Mouse (Mus musculus) hindbrain, embryonic 14.5 days (tissue): ENCODE results near the gene 4930402K13Rik. TPM values are rescaled to one million over a fixed set of nuclear protein-coding genes. Genes with fewer than 3 reads are reported as not detected.
"Not testable (repeated sequence)": the region's sequence is repeated elsewhere in the genome, so short reads cannot be mapped to it uniquely, and the experiment has no call there.

Experiments
- ATAC-seq: fragments of 200-750 bp; cut with Nextera tagmentation; 2 replicates; pipeline ENCODE4 v1.8.0; 2017; ENCODE audit warnings: moderate number of reproducible peaks, mild to moderate bottlenecking, moderate TSS enrichment, moderate library complexity; ENCODE audit not compliant: low FRiP score
- DNase-seq: peaks from one replicate; pipeline ENCODE4 v3.0.0-alpha.2; 2015; ENCODE audit warnings: low spot score
- H3K27ac ChIP-seq: fragments of 300-500 bp; sonication (generic); 2 replicates; pipeline ENCODE4 v1.5.1; 2014; ENCODE audit warnings: mild to moderate bottlenecking, moderate library complexity
- H3K27me3 ChIP-seq: fragments of 300-500 bp; sonication (generic); 2 replicates; pipeline ENCODE4 v1.6.1; 2014; ENCODE audit warnings: mild to moderate bottlenecking, low read length, mixed read lengths; ENCODE audit not compliant: control insufficient read depth, insufficient read depth
- H3K36me3 ChIP-seq: fragments of 300-500 bp; sonication (generic); replicated peaks from 2 replicates; pipeline ENCODE4 v1.6.1; 2014; ENCODE audit not compliant: control insufficient read depth, insufficient read depth
- H3K4me1 ChIP-seq: fragments of 300-500 bp; sonication (generic); replicated peaks from 2 replicates; pipeline ENCODE4 v1.6.1; 2014; ENCODE audit warnings: antibody characterized with exemption, low read length, mixed read lengths; ENCODE audit not compliant: control insufficient read depth, insufficient read depth
- H3K4me2 ChIP-seq: fragments of 300-500 bp; sonication (generic); replicated peaks from 2 replicates; pipeline ENCODE4 v1.6.1; 2014; ENCODE audit warnings: mild to moderate bottlenecking, moderate library complexity
- H3K4me3 ChIP-seq: fragments of 300-500 bp; sonication (generic); replicated peaks from 2 replicates; pipeline ENCODE4 v1.5.1; 2014; ENCODE audit warnings: mild to moderate bottlenecking, low read length
- H3K9ac ChIP-seq: fragments of 300-500 bp; sonication (generic); 2 replicates; pipeline ENCODE4 v1.6.1; 2014
- H3K9me3 ChIP-seq: fragments of 300-500 bp; sonication (generic); 2 replicates; pipeline ENCODE4 v1.6.1; 2016; ENCODE audit warnings: low read length; ENCODE audit not compliant: control insufficient read depth
- WGBS: fragments of 180-500 bp; shearing (Covaris S2); extraction: QIAGEN DNeasy Blood & Tissue Kit; methylation state at CpG from one replicate; pipeline ENCODE4 v1.1.7; 2014; 5-methylcytosine and 5-hydroxymethylcytosine counted together
- polyA plus RNA-seq: library from polyadenylated mRNA; unstranded; fragments of >200 nt; fragmentation: Nextera tagmentation; extraction: Ambion mirVana; gene quantifications from 2 replicates; pipeline ENCODE4 v1.2.1, GENCODE M21; 2014

4930402K13Rik gene
- not detected in 2 replicates for polyA plus RNA-seq

GRCm38 (mm10) chrX:9104262-9104661, at the start of gene 4930402K13Rik:
TSS of gene 4930402K13Rik (plus strand) at chrX:9104562.
- Histone ChIP-seq H3K4me1 (no peaks in the 10 kb centered on the region), H3K9me3 (no peaks in the 10 kb centered on the region), H3K4me3 (no peak within 1 kb of the TSS), H3K27ac (no peak within 1 kb of the TSS), H3K27me3 (no peaks in the 10 kb centered on the region), H3K9ac (no peak within 1 kb of the TSS), H3K4me2 (no peak within 1 kb of the TSS), H3K36me3 (no peaks in the 10 kb centered on the region)
- no peak for DNase-seq
- 78% methylated on average over 6 of the region's 6 CpGs for WGBS
- ATAC-seq = no peak

GRCm38 (mm10) chrX:9060952-9061351, 43.4 kb upstream of the 4930402K13Rik start:
- DNase-seq, H3K4me3 ChIP-seq, H3K9ac ChIP-seq, H3K4me2 ChIP-seq, H3K36me3 ChIP-seq, H3K27me3 ChIP-seq, H3K27ac ChIP-seq, H3K4me1 ChIP-seq, H3K9me3 ChIP-seq, ATAC-seq: not testable (repeated sequence)
- 36% methylated on average over 7 of the region's 9 CpGs for WGBS

- WGBS = 89% methylated on average over 4 of the region's 4 CpGs
Measured at GRCm38 (mm10) chrX:9062101-9062500, 42.3 kb upstream of the 4930402K13Rik start.

GRCm38 (mm10) chrX:9062715-9063114, 41.6 kb upstream of the 4930402K13Rik start, which contains the start of gene Fthl17f:
TSS of gene Fthl17f (plus strand) at chrX:9063015.
- not testable (repeated sequence) for DNase-seq, H3K4me1 ChIP-seq, H3K9me3 ChIP-seq, H3K36me3 ChIP-seq, H3K9ac ChIP-seq, ATAC-seq, H3K27ac ChIP-seq, H3K27me3 ChIP-seq, H3K4me3 ChIP-seq, H3K4me2 ChIP-seq
- 88% methylated on average over 11 of the region's 11 CpGs for WGBS

More at GRCm38 (mm10) chrX:9062101-9062500, 42.3 kb upstream of the 4930402K13Rik start:
- no peak overlapping the region for H3K27ac ChIP-seq
- H3K4me3 ChIP-seq = no peak overlapping the region
- no peaks in the 10 kb centered on the region for H3K4me1 ChIP-seq
- no peaks in the 10 kb centered on the region for H3K36me3 ChIP-seq
- H3K27me3 ChIP-seq = no peaks in the 10 kb centered on the region
- ATAC-seq (no peak), DNase-seq (no peak)
- no peak overlapping the region for H3K4me2 ChIP-seq
- H3K9ac ChIP-seq = no peak overlapping the region
- 0 out of 2 replicates have a peak, but pooled peaks cover 5% of the 10 kb centered on the region for H3K9me3 ChIP-seq

- not testable (repeated sequence) for H3K27me3 ChIP-seq, H3K4me3 ChIP-seq, H3K27ac ChIP-seq, H3K4me1 ChIP-seq, DNase-seq, H3K36me3 ChIP-seq, H3K9ac ChIP-seq, H3K4me2 ChIP-seq, H3K9me3 ChIP-seq
- 12% methylated on average over 7 of the region's 10 CpGs for WGBS
- ATAC-seq = peak; percentile 68; the same call in 1 of the 2 replicates
Measured at GRCm38 (mm10) chrX:9077699-9078098, 26.7 kb upstream of the 4930402K13Rik start.

- not testable (repeated sequence) for H3K4me1 ChIP-seq, H3K27ac ChIP-seq, H3K36me3 ChIP-seq, ATAC-seq, H3K4me3 ChIP-seq, H3K27me3 ChIP-seq, H3K9me3 ChIP-seq, H3K4me2 ChIP-seq, DNase-seq, H3K9ac ChIP-seq
Measured at GRCm38 (mm10) chrX:9095066-9095465, 9.3 kb upstream of the 4930402K13Rik start.

- no peak for ATAC-seq
- 68% methylated on average over 2 of the region's 2 CpGs for WGBS
- no peak overlapping the region for H3K9ac ChIP-seq
- no peak overlapping the region for H3K4me3 ChIP-seq
- no peaks in the 10 kb centered on the region for H3K27me3 ChIP-seq
- DNase-seq = no peak
- no peaks in the 10 kb centered on the region for H3K4me1 ChIP-seq
- H3K36me3 ChIP-seq = no peaks in the 10 kb centered on the region
- H3K4me2 ChIP-seq = no peak overlapping the region
- H3K9me3 ChIP-seq = no peaks in the 10 kb centered on the region
- no peak overlapping the region for H3K27ac ChIP-seq
Measured at GRCm38 (mm10) chrX:9110381-9110780, 6.0 kb downstream of the 4930402K13Rik start.

- no peak overlapping the region for H3K4me3 ChIP-seq
- no peak overlapping the region for H3K9ac ChIP-seq
- no peak for DNase-seq
- H3K36me3 ChIP-seq = no peaks in the 10 kb centered on the region
- ATAC-seq = no peak
- H3K4me2 ChIP-seq = no peak overlapping the region
- H3K27me3 ChIP-seq = no peaks in the 10 kb centered on the region
- H3K9me3 ChIP-seq = no peaks in the 10 kb centered on the region
- no peaks in the 10 kb centered on the region for H3K4me1 ChIP-seq
- no peak overlapping the region for H3K27ac ChIP-seq
- WGBS = 68% methylated on average over 4 of the region's 4 CpGs
Measured at GRCm38 (mm10) chrX:9124928-9125327, 20.6 kb downstream of the 4930402K13Rik start.

GRCm38 (mm10) chrX:9128317-9128831, 24.0 kb downstream of the 4930402K13Rik start:
- Histone ChIP-seq H3K4me1 (no peaks in the 10 kb centered on the region), H3K4me2 (no peak overlapping the region), H3K9me3 (no peaks in the 10 kb centered on the region), H3K27me3 (no peaks in the 10 kb centered on the region), H3K27ac (no peak overlapping the region), H3K36me3 (no peaks in the 10 kb centered on the region), H3K9ac (no peak overlapping the region), H3K4me3 (no peak overlapping the region)
- 41% methylated on average over 7 of the region's 7 CpGs for WGBS
- DNase-seq (peak; percentile 59), ATAC-seq (no peak)
